Mouse (Mus musculus): Measurements from ENCODE around the gene Tmem179b.
A peak's percentile ranks its signal among the peaks of the same experiment; 100 is the strongest.
"Not testable (repeated sequence)": the region's sequence is repeated elsewhere in the genome, so short reads cannot be mapped to it uniquely, and the experiment has no call there.

Tmem179b gene

GRCm38 (mm10) chr19:8735389-8736159 is 38.7 kb downstream of the Tmem179b start, which contains the start of gene Wdr74:
TSS of gene Wdr74 (plus strand) at chr19:8735827.
- peak; percentile 85 to 86 for DNase-seq (ENCODE audit: low spot score in 2 of 2)

- no peak for DNase-seq (ENCODE audit: low spot score in 2 of 2)
These were observed 39.9 kb downstream of the Tmem179b start for GRCm38 (mm10) chr19:8734334-8734733.

- DNase-seq (ENCODE audit: low spot score in 2 of 2): not testable (repeated sequence)
These were observed 45.8 kb downstream of the Tmem179b start for GRCm38 (mm10) chr19:8728335-8729099.

- DNase-seq (ENCODE audit: low spot score in 2 of 2): no peak
These were observed 46.7 kb downstream of the Tmem179b start for GRCm38 (mm10) chr19:8727495-8728114.

GRCm38 (mm10) chr19:8726609-8727390 is 47.5 kb downstream of the Tmem179b start:
- DNase-seq (ENCODE audit: low spot score in 2 of 2): no peak

- no peak for DNase-seq (ENCODE audit: low spot score in 2 of 2)
These were observed 49.1 kb downstream of the Tmem179b start for GRCm38 (mm10) chr19:8725081-8725613.

- no peak for DNase-seq (ENCODE audit: low spot score in 2 of 2)
These were observed 49.9 kb downstream of the Tmem179b start for GRCm38 (mm10) chr19:8724392-8724791.

- no peak for DNase-seq (ENCODE audit: low spot score in 2 of 2)
These were observed 50.5 kb downstream of the Tmem179b start for GRCm38 (mm10) chr19:8723574-8724346.

GRCm38 (mm10) chr19:8722907-8723573 is 51.2 kb downstream of the Tmem179b start, which contains the start of gene Slc3a2:
TSS of gene Slc3a2 (minus strand) at chr19:8723369.
- DNase-seq (ENCODE audit: low spot score in 2 of 2): peak; percentile 95 to 96

GRCm38 (mm10) chr19:8722559-8722906 is 51.7 kb downstream of the Tmem179b start:
- no peak for DNase-seq (ENCODE audit: low spot score in 2 of 2)
